Mouse (Mus musculus): ENCODE data around the gene Cel. TPM values are rescaled to one million over a fixed set of nuclear protein-coding genes. Genes with fewer than 3 reads are reported as not detected.

Gene Cel
- 0.35 TPM in 1 of 2 replicates, not detected in the other for polyA plus RNA-seq (2015; fragmentation: Nextera tagmentation; extraction: Ambion mirVana)

DNA sequence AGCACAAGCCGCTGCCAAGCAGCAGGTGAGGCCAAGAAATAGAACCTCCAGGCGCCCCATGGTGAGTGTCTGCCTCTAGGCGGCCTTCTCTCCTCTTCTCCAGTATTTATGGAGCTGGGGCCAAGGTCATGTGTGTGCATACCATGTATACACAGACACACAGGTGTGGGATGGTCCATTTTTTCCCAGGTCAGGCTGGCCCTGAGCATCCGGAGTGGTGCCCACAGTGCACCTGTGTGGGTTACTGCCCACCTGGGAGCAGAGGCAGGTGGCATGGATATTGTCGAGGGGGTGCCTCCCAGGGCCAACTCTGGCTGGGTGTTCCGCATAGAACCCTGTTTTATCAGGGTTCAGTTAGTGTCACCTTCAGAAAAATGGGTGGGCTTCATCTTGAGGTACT lies at the start of gene Cel:
TSS of gene Cel (minus strand) at position 101 of the 400 bp plus-strand sequence.
- H3K9ac ChIP-seq = no peak within 1 kb of the TSS
- peaks cover 10% of the 10 kb centered on the region; the same call in 1 of the 2 replicates for H3K4me1 ChIP-seq
- no peak for ATAC-seq (ENCODE audit: insufficient number of reproducible peaks, low FRiP score, low TSS enrichment, low read depth)
- H3K27ac ChIP-seq = no peak within 1 kb of the TSS
- H3K27me3 ChIP-seq = no peaks in the 10 kb centered on the region
- peaks cover 33% of the 10 kb centered on the region for H3K36me3 ChIP-seq
- no peak within 1 kb of the TSS for H3K4me2 ChIP-seq
- H3K4me3 ChIP-seq = no peak within 1 kb of the TSS
- no peaks in the 10 kb centered on the region for H3K9me3 ChIP-seq
- WGBS = 65% methylated on average over 6 of the region's 6 CpGs

DNA sequence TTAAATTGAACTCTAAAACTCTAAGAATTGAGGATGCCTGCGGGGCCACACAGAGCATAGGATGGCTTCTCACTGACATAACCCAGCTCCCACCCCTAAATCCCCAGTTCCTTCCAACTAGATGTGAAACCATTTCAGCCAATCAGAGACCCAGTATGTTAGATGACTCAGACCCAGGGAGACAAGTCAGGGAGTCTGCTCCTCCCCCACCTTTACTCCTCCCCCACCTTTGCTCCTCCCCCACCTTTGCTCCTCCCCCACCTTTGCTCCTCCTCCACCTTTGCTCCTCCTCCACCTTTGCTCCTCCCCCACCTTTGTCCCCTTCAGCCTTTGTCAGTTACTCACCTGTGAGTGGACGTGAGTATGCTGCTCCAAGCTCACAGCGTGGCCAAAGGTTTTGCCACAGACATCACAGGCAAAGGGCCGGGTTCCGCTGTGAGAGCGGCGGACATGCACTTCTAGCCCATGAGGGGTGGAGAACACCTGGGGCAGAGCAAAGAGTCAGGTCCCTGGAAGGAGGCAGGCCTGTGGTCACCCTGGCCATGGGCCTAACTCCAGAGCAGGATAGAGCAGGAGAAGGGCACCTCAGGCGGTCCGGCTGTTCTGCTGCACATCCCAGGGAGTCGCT lies 49.3 kb upstream of the Cel start:
- H3K9ac ChIP-seq = no peak overlapping the region
- H3K36me3 ChIP-seq = no peaks in the 10 kb centered on the region
- H3K9me3 ChIP-seq = no peaks in the 10 kb centered on the region
- no peak for ATAC-seq (ENCODE audit: insufficient number of reproducible peaks, low FRiP score, low TSS enrichment, low read depth)
- H3K4me2 ChIP-seq = no peak overlapping the region
- no peak overlapping the region for H3K4me3 ChIP-seq
- H3K27ac ChIP-seq = no peak overlapping the region
- no peaks in the 10 kb centered on the region for H3K27me3 ChIP-seq
- 74% methylated on average over 10 of the region's 10 CpGs for WGBS
- 0 out of 2 replicates have a peak, but pooled peaks cover 2% of the 10 kb centered on the region for H3K4me1 ChIP-seq

DNA sequence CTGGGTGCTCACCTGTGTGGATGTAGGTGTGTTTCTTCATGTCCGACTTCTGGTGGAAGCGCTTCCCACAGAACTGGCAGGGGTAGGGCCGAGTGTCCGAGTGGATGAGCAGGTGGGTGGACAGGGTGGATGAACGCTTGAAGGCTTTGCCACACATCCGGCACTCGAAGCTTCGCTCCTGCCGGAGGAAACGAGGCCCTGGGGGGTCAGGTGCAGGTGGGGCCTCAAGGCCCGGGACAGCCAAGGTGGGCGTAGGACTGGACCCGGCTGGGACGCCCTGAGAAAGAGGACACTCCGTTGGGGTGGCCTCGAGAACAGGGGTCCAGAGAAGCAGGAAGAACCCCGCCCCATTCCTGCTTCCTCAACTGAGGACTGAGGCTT lies 48.2 kb upstream of the Cel start:
- no peak overlapping the region for H3K4me2 ChIP-seq
- H3K27me3 ChIP-seq = no peaks in the 10 kb centered on the region
- peaks cover 9% of the 10 kb centered on the region; the same call in 1 of the 2 replicates for H3K4me1 ChIP-seq
- ATAC-seq (ENCODE audit: insufficient number of reproducible peaks, low FRiP score, low TSS enrichment, low read depth) = no peak
- no peak overlapping the region for H3K27ac ChIP-seq
- H3K36me3 ChIP-seq = no peaks in the 10 kb centered on the region
- H3K9ac ChIP-seq = no peak overlapping the region
- no peaks in the 10 kb centered on the region for H3K9me3 ChIP-seq
- no peak overlapping the region for H3K4me3 ChIP-seq
- 73% methylated on average over 17 of the region's 17 CpGs for WGBS

DNA sequence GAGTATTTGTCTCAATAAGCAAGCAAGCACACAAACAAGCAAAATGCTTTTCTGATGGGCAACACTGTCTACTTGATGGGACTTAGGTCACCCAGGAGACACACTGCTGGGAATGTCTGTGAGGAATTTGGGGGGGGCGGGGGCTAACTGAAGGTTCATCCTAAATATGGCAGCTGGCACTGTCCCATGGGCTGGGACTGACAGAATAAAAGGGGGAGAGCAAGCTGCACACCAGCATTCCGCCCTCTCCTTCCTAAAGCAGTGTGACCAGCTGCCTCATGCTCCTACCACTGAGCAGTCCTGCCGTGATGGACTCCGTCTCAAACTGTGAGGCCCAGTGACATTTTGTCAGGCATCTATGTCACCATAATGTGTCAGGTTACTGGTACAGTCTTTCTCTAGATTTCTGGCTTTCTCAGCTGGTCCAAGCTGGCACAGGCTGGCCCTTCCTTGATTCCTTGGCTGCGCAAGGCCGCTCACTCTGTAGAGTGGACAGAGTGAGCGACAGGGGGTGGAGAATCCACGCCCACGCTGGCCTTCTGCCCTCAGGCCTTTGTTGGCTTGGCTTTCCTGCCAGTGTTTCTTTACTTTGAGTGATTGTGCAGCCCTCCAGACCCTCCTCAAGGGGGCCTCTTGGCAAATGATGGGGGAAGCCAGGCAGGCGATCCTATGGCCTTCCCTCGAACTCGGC lies 47.7 kb upstream of the Cel start:
- H3K27ac ChIP-seq = no peak overlapping the region
- WGBS = 77% methylated on average over 12 of the region's 12 CpGs
- no peak for ATAC-seq (ENCODE audit: insufficient number of reproducible peaks, low FRiP score, low TSS enrichment, low read depth)

DNA sequence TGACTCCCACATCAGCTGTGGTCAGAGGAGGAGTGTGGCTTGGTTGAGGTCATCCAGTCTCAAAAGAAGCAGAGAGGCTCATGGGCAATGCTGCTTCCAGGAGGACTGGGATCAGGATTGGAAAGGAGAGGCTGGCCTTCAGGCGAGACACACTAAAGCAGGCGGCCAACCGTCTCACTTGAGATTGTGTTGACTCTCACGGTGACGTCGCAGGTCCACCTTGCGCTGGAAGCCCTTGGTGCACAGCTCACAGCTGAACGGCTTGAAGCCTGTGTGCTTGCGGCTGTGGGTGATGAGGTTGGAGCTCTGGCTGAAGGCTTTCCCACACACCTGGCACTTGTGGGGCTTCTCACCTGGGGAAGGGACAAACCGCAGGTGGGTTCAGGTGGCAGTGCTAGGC lies 46.6 kb upstream of the Cel start:
- 86% methylated on average over 10 of the region's 10 CpGs for WGBS
- ATAC-seq (ENCODE audit: insufficient number of reproducible peaks, low FRiP score, low TSS enrichment, low read depth) = no peak
- peaks cover 14% of the 10 kb centered on the region; the same call in 1 of the 2 replicates for H3K4me1 ChIP-seq
- no peaks in the 10 kb centered on the region for H3K27me3 ChIP-seq
- H3K9ac ChIP-seq = no peak overlapping the region
- H3K4me2 ChIP-seq = no peak overlapping the region
- H3K36me3 ChIP-seq = no peaks in the 10 kb centered on the region
- H3K27ac ChIP-seq = no peak overlapping the region
- no peak overlapping the region for H3K4me3 ChIP-seq
- H3K9me3 ChIP-seq = no peaks in the 10 kb centered on the region

More for the DNA sequence above, 47.7 kb upstream of the Cel start:
- no peaks in the 10 kb centered on the region for H3K9me3 ChIP-seq
- no peak overlapping the region for H3K9ac ChIP-seq
- no peaks in the 10 kb centered on the region for H3K27me3 ChIP-seq
- H3K4me2 ChIP-seq = no peak overlapping the region
- no peaks in the 10 kb centered on the region for H3K36me3 ChIP-seq
- H3K4me1 ChIP-seq = peaks cover 14% of the 10 kb centered on the region; the same call in 1 of the 2 replicates
- H3K4me3 ChIP-seq = no peak overlapping the region

DNA sequence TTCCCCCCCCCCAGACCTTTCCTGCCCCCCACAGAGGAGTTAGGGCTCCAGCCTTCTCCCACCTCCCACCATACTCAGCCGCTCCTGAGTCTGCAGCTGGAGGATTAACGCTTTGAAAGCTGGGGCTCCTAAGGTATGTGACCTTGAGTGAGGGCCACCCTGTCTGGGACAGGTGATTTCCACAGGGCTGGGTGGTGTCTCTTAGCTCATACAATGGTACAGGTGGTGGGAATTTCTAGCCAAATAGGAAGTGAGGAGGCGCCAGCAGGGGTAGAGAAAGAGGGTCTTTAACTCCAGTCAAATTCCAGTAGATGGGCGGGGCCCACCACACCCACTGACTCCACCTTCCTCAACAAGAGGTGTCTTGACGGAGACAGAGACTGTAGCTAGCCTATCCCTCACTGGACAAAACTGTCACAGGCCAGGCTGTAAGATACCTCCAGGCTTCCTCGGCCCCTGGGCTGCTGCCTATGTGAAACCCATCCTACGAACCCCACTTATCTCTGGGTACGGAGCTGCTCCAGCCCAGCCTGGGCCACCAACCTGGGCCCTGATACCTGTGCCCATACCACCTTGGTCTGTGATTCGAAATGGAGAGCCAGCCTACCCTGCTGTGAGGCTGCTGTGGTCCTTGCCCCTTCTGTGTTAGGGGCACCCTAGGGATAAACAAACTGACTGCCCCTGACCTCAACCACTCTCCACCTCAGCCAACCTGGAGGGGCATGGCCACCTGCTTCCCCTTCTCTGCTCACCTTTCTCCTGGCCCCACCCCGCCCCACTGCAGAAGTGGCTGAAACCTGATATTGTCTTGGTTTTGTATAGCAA lies 44.4 kb upstream of the Cel start:
- H3K9me3 ChIP-seq = no peaks in the 10 kb centered on the region
- H3K4me1 ChIP-seq = peaks cover 14% of the 10 kb centered on the region; the same call in 1 of the 2 replicates
- ATAC-seq (ENCODE audit: insufficient number of reproducible peaks, low FRiP score, low TSS enrichment, low read depth) = no peak
- no peaks in the 10 kb centered on the region for H3K27me3 ChIP-seq
- no peak overlapping the region for H3K4me2 ChIP-seq
- H3K36me3 ChIP-seq = no peaks in the 10 kb centered on the region
- 41% methylated on average over 10 of the region's 10 CpGs for WGBS
- no peak overlapping the region for H3K9ac ChIP-seq
- H3K27ac ChIP-seq = no peak overlapping the region
- H3K4me3 ChIP-seq = no peak overlapping the region

DNA sequence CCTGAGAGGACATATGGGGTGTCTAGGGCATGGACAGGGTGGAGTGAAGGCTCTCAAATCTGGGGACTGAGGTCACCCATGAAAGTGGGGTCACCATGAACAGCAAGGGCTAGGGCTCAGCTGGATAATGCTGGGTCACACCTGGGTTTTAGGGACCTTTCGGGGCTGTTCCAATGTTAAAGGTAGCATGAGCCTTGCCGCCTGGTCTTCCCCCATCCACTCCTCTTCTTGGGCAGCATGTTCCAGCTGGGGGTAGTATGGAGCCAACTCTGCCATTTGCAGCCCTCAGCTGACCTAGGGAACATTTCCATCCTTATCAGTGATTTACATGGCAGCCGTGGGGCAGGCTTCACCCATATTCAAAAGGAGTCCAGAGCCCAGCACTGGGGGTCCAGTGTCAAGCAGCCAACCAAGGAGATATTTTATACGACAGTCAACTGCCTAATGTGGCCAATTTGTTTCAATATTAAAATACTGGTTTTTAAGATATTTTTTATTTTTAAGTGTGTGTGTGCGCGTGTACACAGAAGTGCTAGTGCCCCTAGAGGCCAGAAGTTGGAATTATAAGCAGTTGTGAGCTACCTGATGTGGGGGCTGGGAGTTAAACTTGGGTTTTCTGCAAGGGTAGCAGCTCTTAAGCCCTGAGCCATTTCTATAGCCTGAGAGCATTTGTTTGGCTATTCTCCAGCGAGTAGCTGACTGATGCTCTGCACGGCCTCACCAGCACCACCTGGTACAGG lies 43.6 kb upstream of the Cel start:
- no peak overlapping the region for H3K9ac ChIP-seq
- WGBS = 61% methylated on average over 8 of the region's 8 CpGs
- H3K27me3 ChIP-seq = no peaks in the 10 kb centered on the region
- no peaks in the 10 kb centered on the region for H3K36me3 ChIP-seq
- H3K4me3 ChIP-seq = no peak overlapping the region
- ATAC-seq (ENCODE audit: insufficient number of reproducible peaks, low FRiP score, low TSS enrichment, low read depth) = no peak
- peaks cover 14% of the 10 kb centered on the region; the same call in 1 of the 2 replicates for H3K4me1 ChIP-seq
- H3K9me3 ChIP-seq = no peaks in the 10 kb centered on the region
- no peak overlapping the region for H3K27ac ChIP-seq
- no peak overlapping the region for H3K4me2 ChIP-seq

DNA sequence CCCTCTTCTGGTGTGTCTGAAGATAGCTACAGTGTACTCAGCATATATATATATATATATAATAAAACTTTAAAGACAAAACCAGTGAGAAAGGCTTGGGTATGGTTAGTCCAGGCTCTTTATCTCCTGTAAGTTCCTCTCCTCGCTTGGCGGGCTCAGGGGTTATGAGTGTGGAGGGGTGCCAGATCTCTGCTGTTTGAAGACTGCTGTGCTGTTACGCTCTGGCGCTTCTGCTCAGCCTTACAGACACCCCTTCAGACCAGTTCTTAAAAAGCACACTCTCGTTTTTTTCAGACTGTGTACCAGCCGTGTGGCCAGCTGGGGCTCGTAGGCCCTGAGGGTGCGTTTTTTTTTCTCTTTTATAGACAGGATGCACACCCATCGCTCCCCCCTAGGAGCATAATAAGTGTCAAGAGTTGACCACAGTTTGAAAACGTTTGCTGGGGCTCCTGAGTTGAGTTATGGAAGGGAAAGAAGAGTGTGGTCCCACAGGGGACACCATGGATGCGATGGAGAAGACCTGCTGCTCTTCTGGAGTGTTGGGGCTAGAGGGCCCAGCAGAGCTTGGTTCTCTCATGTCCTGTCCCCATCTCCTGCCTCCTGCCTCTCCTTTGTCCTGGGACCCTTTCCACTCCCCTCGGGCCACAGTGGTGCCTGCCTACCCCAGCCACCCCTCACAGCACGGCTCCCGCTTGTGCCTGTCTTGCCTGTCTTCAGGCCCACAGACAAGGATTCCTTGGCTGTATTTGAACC lies 42.8 kb upstream of the Cel start:
- WGBS = 46% methylated on average over 14 of the region's 14 CpGs
- Histone ChIP-seq H3K9ac (no peak overlapping the region), H3K9me3 (no peaks in the 10 kb centered on the region), H3K36me3 (no peaks in the 10 kb centered on the region), H3K4me3 (no peak overlapping the region), H3K27me3 (no peaks in the 10 kb centered on the region), H3K4me1 (peaks cover 14% of the 10 kb centered on the region; the same call in 1 of the 2 replicates), H3K27ac (no peak overlapping the region), H3K4me2 (no peak overlapping the region)
- ATAC-seq (ENCODE audit: insufficient number of reproducible peaks, low FRiP score, low TSS enrichment, low read depth) = no peak

DNA sequence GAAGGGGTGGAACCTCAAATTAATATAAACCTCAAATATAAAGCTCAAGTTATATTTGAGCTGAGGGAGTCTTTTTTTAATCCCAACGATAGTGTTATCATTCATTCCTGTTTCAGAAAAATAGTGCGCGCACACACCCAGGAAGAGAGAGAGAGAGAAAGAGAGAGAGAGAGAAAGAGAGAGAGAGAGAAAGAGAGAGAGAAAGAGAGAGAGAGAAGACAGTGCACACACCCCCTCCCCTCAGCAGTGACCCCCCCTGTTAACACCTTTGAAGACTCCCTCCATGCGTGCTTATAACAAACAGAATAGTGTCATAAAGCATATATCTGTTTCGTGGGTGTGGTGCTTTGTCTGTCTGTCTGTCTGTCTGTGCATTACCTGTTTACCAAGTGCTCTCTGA lies 40.3 kb upstream of the Cel start:
- H3K27ac ChIP-seq = no peak overlapping the region
- 80% methylated on average over 5 of the region's 5 CpGs for WGBS
- no peak for ATAC-seq (ENCODE audit: insufficient number of reproducible peaks, low FRiP score, low TSS enrichment, low read depth)

DNA sequence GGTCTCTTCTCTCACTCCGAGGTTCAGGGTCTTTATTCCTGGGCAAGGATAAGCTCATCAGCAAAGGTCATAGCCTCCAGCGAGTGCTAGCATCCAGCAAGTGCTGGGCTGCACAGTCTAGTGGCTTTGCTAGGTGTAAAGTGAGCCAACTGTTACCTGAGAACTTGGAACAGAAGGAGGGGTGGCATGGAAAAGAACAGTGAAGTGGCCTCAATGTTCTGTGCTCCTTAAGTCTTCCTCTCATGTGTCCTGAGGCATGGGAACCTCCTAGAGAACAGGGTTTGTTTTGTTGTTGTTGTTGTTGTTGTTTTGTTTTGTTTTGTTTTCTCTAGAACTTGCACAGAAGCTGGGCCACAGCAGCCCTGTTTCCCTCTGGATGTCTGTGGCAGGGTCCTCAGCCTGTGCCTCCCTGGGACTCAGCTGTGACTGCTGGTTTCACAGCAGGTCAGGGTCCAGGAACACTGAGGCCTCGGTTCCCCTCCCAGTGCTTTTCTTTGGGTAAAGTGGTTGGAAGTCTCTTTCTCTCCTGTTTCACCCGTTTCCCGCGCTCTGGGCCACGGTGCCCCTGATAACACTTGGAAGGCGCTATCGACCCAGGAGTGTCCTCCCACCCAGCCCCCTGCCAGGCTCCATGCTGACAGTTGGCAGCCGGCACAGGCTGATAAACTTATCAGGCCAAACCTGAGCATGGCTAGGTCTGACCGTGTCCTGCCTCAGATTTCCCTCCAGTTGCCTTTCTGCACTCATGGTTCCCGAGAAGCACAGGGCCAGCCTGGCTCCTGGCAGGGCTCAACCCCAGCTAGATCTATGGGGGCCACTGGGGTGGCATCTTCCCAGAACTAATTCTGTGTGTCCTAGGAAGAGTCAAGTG lies 38.8 kb upstream of the Cel start:
- H3K4me2 ChIP-seq = no peak overlapping the region
- H3K9me3 ChIP-seq = no peaks in the 10 kb centered on the region
- ATAC-seq (ENCODE audit: insufficient number of reproducible peaks, low FRiP score, low TSS enrichment, low read depth) = no peak
- no peak overlapping the region for H3K4me3 ChIP-seq
- no peak overlapping the region for H3K27ac ChIP-seq
- H3K36me3 ChIP-seq = no peaks in the 10 kb centered on the region
- H3K9ac ChIP-seq = no peak overlapping the region
- WGBS = 66% methylated on average over 12 of the region's 12 CpGs
- H3K4me1 ChIP-seq = peaks cover 9% of the 10 kb centered on the region; the same call in 1 of the 2 replicates
- H3K27me3 ChIP-seq = no peaks in the 10 kb centered on the region

More for the DNA sequence above, 40.3 kb upstream of the Cel start:
- H3K4me1 ChIP-seq = peaks cover 15% of the 10 kb centered on the region; the same call in 1 of the 2 replicates
- H3K4me3 ChIP-seq = no peak overlapping the region
- H3K9ac ChIP-seq = no peak overlapping the region
- H3K4me2 ChIP-seq = no peak overlapping the region
- no peaks in the 10 kb centered on the region for H3K27me3 ChIP-seq
- H3K9me3 ChIP-seq = no peaks in the 10 kb centered on the region
- H3K36me3 ChIP-seq = no peaks in the 10 kb centered on the region
